Mouse (Mus musculus): ENCODE results near the gene Klri2. TPM values are rescaled to one million over a fixed set of nuclear protein-coding genes. Genes with fewer than 3 reads are reported as not detected.
"Not testable (repeated sequence)": the region's sequence is repeated elsewhere in the genome, so short reads cannot be mapped to it uniquely, and the experiment has no call there.

The Klri2 gene
- polyA plus RNA-seq, 1 experiment from 2014 or later, result not detected

DNA sequence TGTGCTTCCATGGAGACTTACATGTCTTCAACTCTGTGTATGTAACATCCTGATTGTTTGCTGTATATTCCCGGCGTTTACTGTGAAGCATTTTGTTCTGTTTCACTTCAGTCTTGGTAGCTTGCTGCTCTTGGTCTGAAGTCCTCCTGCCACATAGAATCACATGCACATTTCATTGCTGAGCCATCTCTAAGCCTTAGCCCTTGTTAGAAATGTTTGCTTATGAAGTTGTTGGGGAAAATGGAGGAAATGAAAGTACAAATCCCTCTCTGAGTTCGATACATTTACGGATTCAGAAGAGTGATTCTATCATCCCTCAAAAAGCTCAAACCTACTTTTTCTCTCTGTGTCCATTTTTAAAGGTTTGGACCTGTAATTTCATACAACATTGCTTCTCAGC lies 23.3 kb downstream of the Klri2 start, which contains the start of gene Klri1:
Gene Klri1 (minus strand): TSS at position 101 of the 400 bp plus-strand sequence.
- H3K9ac ChIP-seq (ENCODE audit: low read depth, low read length), result no peak within 1 kb of the TSS
- DNase-seq (ENCODE audit: low spot score) (no peak), ATAC-seq (ENCODE audit: low read depth) (no peak)
- no peaks in the 10 kb centered on the region for H3K36me3 ChIP-seq (ENCODE audit: control insufficient read depth, insufficient read depth, low read length)
- no peak within 1 kb of the TSS for H3K4me3 ChIP-seq (ENCODE audit: low read depth, low read length)
- H3K4me1 ChIP-seq (ENCODE audit: control insufficient read depth, insufficient read depth, low read length), result no peaks in the 10 kb centered on the region
- 91% methylated on average over 4 of the region's 4 CpGs for WGBS
- no peaks in the 10 kb centered on the region for H3K9me3 ChIP-seq (ENCODE audit: control insufficient read depth, low read length)
- no peaks in the 10 kb centered on the region for H3K27me3 ChIP-seq (replicated peaks; ENCODE audit: control insufficient read depth, insufficient read depth, low read length)
- no peak within 1 kb of the TSS for H3K4me2 ChIP-seq (ENCODE audit: low read depth, low read length)
- no peak within 1 kb of the TSS for H3K27ac ChIP-seq (replicated peaks; ENCODE audit: low read depth, low read length)

DNA sequence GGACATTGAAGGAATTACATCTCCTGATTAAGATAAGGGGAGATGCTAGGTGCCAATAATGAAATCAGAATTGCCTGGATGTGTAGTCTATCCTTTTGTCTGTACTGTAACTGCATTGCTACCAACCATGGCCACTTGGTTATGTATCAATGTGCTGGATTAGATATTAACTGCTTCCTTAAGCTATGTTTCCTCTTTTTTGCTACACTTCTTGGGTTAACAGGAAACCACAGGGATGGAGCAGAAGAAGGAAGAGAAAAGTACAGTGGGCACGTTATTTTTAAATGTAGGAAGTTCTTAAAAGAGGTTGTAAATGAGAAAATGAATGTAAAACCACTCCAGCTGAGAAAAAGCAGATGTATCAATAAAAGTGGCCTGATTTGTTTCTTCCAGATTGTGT lies 26.7 kb downstream of the Klri2 start:
- no peak for ATAC-seq (ENCODE audit: low read depth)

DNA sequence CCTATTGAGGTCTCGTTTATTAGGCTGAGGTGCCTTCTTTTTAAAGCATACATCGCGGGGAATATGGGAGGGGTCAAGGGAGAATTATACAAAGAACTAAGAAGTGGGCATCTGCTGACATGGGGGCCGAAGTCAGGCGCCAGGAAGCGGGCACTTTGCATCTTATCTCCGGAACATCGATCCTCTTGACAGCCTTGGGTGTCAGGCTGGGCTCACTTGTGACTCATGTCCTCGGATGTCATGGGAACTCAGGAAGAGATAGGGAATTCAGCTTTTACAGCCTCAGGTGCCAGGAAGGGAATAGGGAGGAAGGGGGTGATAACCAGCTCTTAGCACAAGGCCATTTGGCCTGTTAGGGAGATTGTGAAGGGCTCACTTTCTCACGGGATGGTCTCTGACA lies 48.8 kb downstream of the Klri2 start:
- not testable (repeated sequence) for H3K36me3 ChIP-seq (ENCODE audit: control insufficient read depth, insufficient read depth, low read length); H3K27me3 ChIP-seq (replicated peaks; ENCODE audit: control insufficient read depth, insufficient read depth, low read length); DNase-seq (ENCODE audit: low spot score); ATAC-seq (ENCODE audit: low read depth); H3K4me2 ChIP-seq (ENCODE audit: low read depth, low read length); H3K9ac ChIP-seq (ENCODE audit: low read depth, low read length); H3K4me1 ChIP-seq (ENCODE audit: control insufficient read depth, insufficient read depth, low read length); H3K4me3 ChIP-seq (ENCODE audit: low read depth, low read length); H3K27ac ChIP-seq (replicated peaks; ENCODE audit: low read depth, low read length); H3K9me3 ChIP-seq (ENCODE audit: control insufficient read depth, low read length)
- 85% methylated on average over 10 of the region's 10 CpGs for WGBS

More for the DNA sequence above, 26.7 kb downstream of the Klri2 start:
- no peaks in the 10 kb centered on the region for H3K4me1 ChIP-seq (ENCODE audit: control insufficient read depth, insufficient read depth, low read length)
- H3K27me3 ChIP-seq (replicated peaks; ENCODE audit: control insufficient read depth, insufficient read depth, low read length), result no peaks in the 10 kb centered on the region
- no peak for DNase-seq (ENCODE audit: low spot score)
- WGBS, result 25% methylated on average over 1 of the region's 1 CpGs
- H3K9me3 ChIP-seq (ENCODE audit: control insufficient read depth, low read length), result no peaks in the 10 kb centered on the region
- no peak overlapping the region for H3K4me3 ChIP-seq (ENCODE audit: low read depth, low read length)
- H3K27ac ChIP-seq (replicated peaks; ENCODE audit: low read depth, low read length), result no peak overlapping the region
- H3K4me2 ChIP-seq (ENCODE audit: low read depth, low read length), result no peak overlapping the region
- H3K9ac ChIP-seq (ENCODE audit: low read depth, low read length), result no peak overlapping the region
- no peaks in the 10 kb centered on the region for H3K36me3 ChIP-seq (ENCODE audit: control insufficient read depth, insufficient read depth, low read length)

DNA sequence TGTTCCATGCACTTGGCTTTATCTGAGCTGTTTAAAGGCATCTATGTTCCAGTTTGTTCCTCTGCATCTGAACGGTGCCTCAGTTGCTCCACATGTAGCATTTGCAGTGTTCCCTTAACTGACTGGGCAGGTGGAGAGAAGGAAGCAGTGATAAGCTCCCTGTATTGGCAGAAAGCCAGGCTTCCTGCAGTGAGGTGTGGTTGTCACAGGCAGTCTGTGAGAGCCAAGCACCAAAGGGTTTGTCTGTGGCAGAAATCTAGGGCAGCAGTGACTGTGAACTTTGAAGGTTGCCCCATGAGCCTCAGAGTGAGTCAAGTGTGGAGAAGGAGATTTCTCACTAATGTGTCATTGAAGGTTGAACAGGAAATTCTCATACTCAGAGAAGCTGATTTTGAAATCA lies 59.9 kb downstream of the Klri2 start:
- ATAC-seq (ENCODE audit: low read depth) (no peak), DNase-seq (ENCODE audit: low spot score) (peak; percentile 3)
- Histone ChIP-seq H3K27me3 (replicated peaks; ENCODE audit: control insufficient read depth, insufficient read depth, low read length) (no peaks in the 10 kb centered on the region), H3K4me1 (ENCODE audit: control insufficient read depth, insufficient read depth, low read length) (no peaks in the 10 kb centered on the region), H3K27ac (replicated peaks; ENCODE audit: low read depth, low read length) (no peak overlapping the region), H3K9me3 (ENCODE audit: control insufficient read depth, low read length) (no peaks in the 10 kb centered on the region), H3K9ac (ENCODE audit: low read depth, low read length) (no peak overlapping the region), H3K4me3 (ENCODE audit: low read depth, low read length) (no peak overlapping the region), H3K4me2 (ENCODE audit: low read depth, low read length) (no peak overlapping the region), H3K36me3 (ENCODE audit: control insufficient read depth, insufficient read depth, low read length) (no peaks in the 10 kb centered on the region)
- 64% methylated on average over 1 of the region's 1 CpGs for whole genome bisulfite sequencing

Small RNA genes within 50 kb of the gene (microRNA-seq; reads per million reads assigned to microRNA genes)
- not detected for gene Mir680-1 (ENCODE audit: borderline number of aligned reads)

Other genes starting within 250 kb of the Klri2 start
- gene Olr1, start 233.3 kb downstream of the Klri2 start, polyA plus RNA-seq (2014; fragmentation: Nextera tagmentation; extraction: Ambion mirVana), result 0.06 TPM in 1 of 2 replicates, not detected in the other
- not detected in 2 replicates for gene Tmem52b, start 227.9 kb downstream of the Klri2 start, polyA plus RNA-seq (2014; fragmentation: Nextera tagmentation; extraction: Ambion mirVana)
- 19.8 and 21.4 TPM in 2 replicates for gene Gabarapl1, start 207.3 kb downstream of the Klri2 start, polyA plus RNA-seq (2014; fragmentation: Nextera tagmentation; extraction: Ambion mirVana)
- gene Klre1, start 162.6 kb downstream of the Klri2 start, polyA plus RNA-seq (2014; fragmentation: Nextera tagmentation; extraction: Ambion mirVana), result not detected in 2 replicates
- gene Klrd1, start 148.7 kb downstream of the Klri2 start, polyA plus RNA-seq (2014; fragmentation: Nextera tagmentation; extraction: Ambion mirVana), result 0.26 and 2.4 TPM in 2 replicates
- 0.06 TPM in 1 of 2 replicates, not detected in the other for gene Klrk1, start 116.6 kb downstream of the Klri2 start, polyA plus RNA-seq (2014; fragmentation: Nextera tagmentation; extraction: Ambion mirVana)
- gene Klrc3, start 97.1 kb downstream of the Klri2 start, polyA plus RNA-seq (2014; fragmentation: Nextera tagmentation; extraction: Ambion mirVana), result not detected in 2 replicates
- not detected in 2 replicates for gene Klrc2, start 79.8 kb downstream of the Klri2 start, polyA plus RNA-seq (2014; fragmentation: Nextera tagmentation; extraction: Ambion mirVana)
- gene Klrc1, start 61.5 kb downstream of the Klri2 start, polyA plus RNA-seq (2014; fragmentation: Nextera tagmentation; extraction: Ambion mirVana), result not detected in 2 replicates
- not detected in 2 replicates for gene Klri1, start 23.4 kb downstream of the Klri2 start, polyA plus RNA-seq (2014; fragmentation: Nextera tagmentation; extraction: Ambion mirVana)
- gene Gm156, start 43.8 kb upstream of the Klri2 start, polyA plus RNA-seq (2014; fragmentation: Nextera tagmentation; extraction: Ambion mirVana), result not detected in 2 replicates
- not detected in 2 replicates for gene Gm17631, start 122.2 kb upstream of the Klri2 start, polyA plus RNA-seq (2014; fragmentation: Nextera tagmentation; extraction: Ambion mirVana)
- gene Klra17, start 136.2 kb upstream of the Klri2 start, polyA plus RNA-seq (2014; fragmentation: Nextera tagmentation; extraction: Ambion mirVana), result not detected in 2 replicates
- not detected in 2 replicates for gene Klra5, start 177.2 kb upstream of the Klri2 start, polyA plus RNA-seq (2014; fragmentation: Nextera tagmentation; extraction: Ambion mirVana)

All from embryonic facial prominence, embryonic 14.5 days (tissue).